Mouse (Mus musculus) c-Kit-positive CD71-negative TER-119-negative erythroid progenitor cells, embryonic 14.5 days (primary cell): Measurements from ENCODE around the gene Atf6b.

ENCODE experiments used
- DNase-seq: peaks from one replicate; pipeline ENCODE4 v3.0.0-alpha.2; 2013; ENCODE audit warnings: low read depth

The Atf6b gene

GRCm38 (mm10) chr17:34699575-34700408 lies 52.8 kb downstream of the Atf6b start:
- DNase-seq, result no peak

GRCm38 (mm10) chr17:34700671-34701071 lies 53.7 kb downstream of the Atf6b start:
- DNase-seq, result no peak
